Mouse (Mus musculus) ES-Bruce4 (cell line): ENCODE data around the gene Mfsd11. TPM values are rescaled to one million over a fixed set of nuclear protein-coding genes. Genes with fewer than 3 reads are reported as not detected.

Experiments
- H3K27ac ChIP-seq: 2 replicates; pipeline ENCODE4 v1.5.1; 2012; ENCODE audit warnings: low read length, inconsistent platforms; ENCODE audit not compliant: insufficient read depth
- H3K27me3 ChIP-seq: 2 replicates; pipeline ENCODE4 v1.6.1; 2012; ENCODE audit warnings: mild to moderate bottlenecking, low read length, inconsistent platforms; ENCODE audit not compliant: control insufficient read depth, poor library complexity, insufficient read depth, severe bottlenecking
- H3K36me3 ChIP-seq: 2 replicates; pipeline ENCODE4 v1.6.1; 2012; ENCODE audit warnings: inconsistent platforms, mild to moderate bottlenecking, low read length, moderate library complexity; ENCODE audit not compliant: control insufficient read depth, poor library complexity, insufficient read depth, severe bottlenecking
- H3K4me1 ChIP-seq: one replicate; pipeline ENCODE4 v1.8.1; 2011; ENCODE audit warnings: low read length; ENCODE audit not compliant: control insufficient read depth, insufficient read depth
- H3K4me3 ChIP-seq: 2 replicates; pipeline ENCODE4 v1.5.1; 2011; ENCODE audit warnings: low read depth, mild to moderate bottlenecking, low read length
- H3K9ac ChIP-seq: 2 replicates; pipeline ENCODE4 v1.6.1; 2012; ENCODE audit warnings: low read depth, mild to moderate bottlenecking, inconsistent platforms; ENCODE audit not compliant: poor library complexity, severe bottlenecking
- H3K9me3 ChIP-seq: replicated peaks from 2 replicates; pipeline ENCODE4 v1.6.1; 2012; ENCODE audit warnings: mild to moderate bottlenecking, low read length, inconsistent platforms; ENCODE audit not compliant: control insufficient read depth, poor library complexity, insufficient read depth, severe bottlenecking
- CTCF ChIP-seq: IDR thresholded peaks from one replicate; pipeline ENCODE4 v1.8.1; 2011; ENCODE audit warnings: low read depth, low read length
- EP300 ChIP-seq: IDR thresholded peaks from 2 replicates; pipeline ENCODE4 v1.6.1; 2011; ENCODE audit warnings: low read depth, low read length; ENCODE audit not compliant: insufficient read depth
- POLR2A ChIP-seq: IDR thresholded peaks from one replicate; pipeline ENCODE4 v1.8.1; 2011; ENCODE audit warnings: low read length; ENCODE audit not compliant: insufficient read depth
- polyA plus RNA-seq: library from polyadenylated mRNA; stranded (reverse); fragments of >200 nt; gene quantifications from 2 replicates; pipeline ENCODE4 v1.2.4, GENCODE M21; 2011; ENCODE audit warnings: low read depth; ENCODE audit not compliant: missing spikeins, insufficient read depth, insufficient read length

Mfsd11 gene
- polyA plus RNA-seq, 1 experiment, result 15.1 TPM

DNA sequence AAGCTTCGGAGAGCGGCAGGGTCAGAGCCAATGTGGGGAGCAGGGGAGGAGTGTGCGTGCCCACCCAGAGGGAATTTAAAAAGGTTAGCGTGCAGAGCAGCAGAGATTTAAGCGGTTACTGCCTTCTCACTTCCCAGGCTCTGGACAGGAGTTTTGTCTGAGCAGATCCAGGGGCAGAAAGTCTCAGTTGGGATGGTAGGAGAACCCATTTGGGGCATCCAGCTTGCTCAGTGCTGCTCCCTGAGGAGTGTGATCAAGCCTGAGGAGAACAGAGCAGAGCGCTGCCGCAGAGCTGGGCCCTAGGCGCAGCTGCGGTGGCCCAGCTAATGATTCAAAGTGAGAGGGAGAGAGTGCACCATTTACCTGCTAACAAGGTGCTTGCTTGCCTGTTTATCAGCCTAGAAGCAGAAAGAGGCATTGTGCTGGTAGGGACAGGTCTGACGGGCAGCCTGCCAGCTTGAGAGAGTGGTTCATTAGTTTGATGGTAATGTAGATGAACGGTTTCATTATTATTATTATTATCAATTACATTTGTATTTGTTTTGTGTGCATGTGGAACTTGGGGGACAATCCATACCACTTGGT, 43.3 kb upstream of the Mfsd11 start:
- TF ChIP-seq CTCF (no peak), POLR2A (no peak), EP300 (no peak)
- Histone ChIP-seq H3K9me3 (no peaks in the 10 kb centered on the region), H3K9ac (no peak overlapping the region), H3K36me3 (no peaks in the 10 kb centered on the region), H3K27ac (no peak overlapping the region), H3K4me3 (no peak overlapping the region), H3K4me1 (peaks cover 5% of the 10 kb centered on the region), H3K27me3 (no peaks in the 10 kb centered on the region)

- Histone ChIP-seq H3K9ac (no peak overlapping the region), H3K36me3 (no peaks in the 10 kb centered on the region), H3K27ac (no peak overlapping the region), H3K9me3 (no peaks in the 10 kb centered on the region), H3K4me3 (no peak overlapping the region), H3K27me3 (no peaks in the 10 kb centered on the region), H3K4me1 (peaks cover 5% of the 10 kb centered on the region)
- TF ChIP-seq POLR2A (no peak), CTCF (no peak), EP300 (no peak)
Measured at GRCm38 (mm10) chr11:116809520-116809919, 42.7 kb upstream of the Mfsd11 start.

DNA sequence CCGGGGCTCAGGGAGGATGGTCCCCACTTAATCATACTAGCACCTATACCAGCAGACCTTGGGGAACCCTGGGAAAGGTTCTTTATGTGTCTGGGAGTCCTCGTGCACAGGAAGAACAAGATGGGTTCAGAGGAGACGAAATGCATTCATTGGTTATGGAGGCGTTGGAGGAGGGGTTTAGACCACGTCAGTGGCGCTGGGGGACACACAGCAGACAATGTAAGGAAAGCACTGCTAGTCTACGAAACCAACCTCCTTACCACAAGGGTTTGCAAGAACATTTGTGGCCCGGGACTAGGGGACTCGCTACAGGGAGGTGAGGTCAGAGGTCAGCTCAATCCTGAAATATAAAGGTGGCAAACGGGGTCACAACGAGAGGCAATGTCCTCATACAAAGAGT, 41.7 kb upstream of the Mfsd11 start:
- Histone ChIP-seq H3K27ac (no peak overlapping the region), H3K36me3 (no peaks in the 10 kb centered on the region), H3K4me1 (peaks cover 7% of the 10 kb centered on the region), H3K4me3 (no peak overlapping the region), H3K27me3 (no peaks in the 10 kb centered on the region), H3K9me3 (no peaks in the 10 kb centered on the region), H3K9ac (no peak overlapping the region)
- TF ChIP-seq POLR2A, result no peak
- TF ChIP-seq EP300, result no peak
- no peak for TF ChIP-seq CTCF

DNA sequence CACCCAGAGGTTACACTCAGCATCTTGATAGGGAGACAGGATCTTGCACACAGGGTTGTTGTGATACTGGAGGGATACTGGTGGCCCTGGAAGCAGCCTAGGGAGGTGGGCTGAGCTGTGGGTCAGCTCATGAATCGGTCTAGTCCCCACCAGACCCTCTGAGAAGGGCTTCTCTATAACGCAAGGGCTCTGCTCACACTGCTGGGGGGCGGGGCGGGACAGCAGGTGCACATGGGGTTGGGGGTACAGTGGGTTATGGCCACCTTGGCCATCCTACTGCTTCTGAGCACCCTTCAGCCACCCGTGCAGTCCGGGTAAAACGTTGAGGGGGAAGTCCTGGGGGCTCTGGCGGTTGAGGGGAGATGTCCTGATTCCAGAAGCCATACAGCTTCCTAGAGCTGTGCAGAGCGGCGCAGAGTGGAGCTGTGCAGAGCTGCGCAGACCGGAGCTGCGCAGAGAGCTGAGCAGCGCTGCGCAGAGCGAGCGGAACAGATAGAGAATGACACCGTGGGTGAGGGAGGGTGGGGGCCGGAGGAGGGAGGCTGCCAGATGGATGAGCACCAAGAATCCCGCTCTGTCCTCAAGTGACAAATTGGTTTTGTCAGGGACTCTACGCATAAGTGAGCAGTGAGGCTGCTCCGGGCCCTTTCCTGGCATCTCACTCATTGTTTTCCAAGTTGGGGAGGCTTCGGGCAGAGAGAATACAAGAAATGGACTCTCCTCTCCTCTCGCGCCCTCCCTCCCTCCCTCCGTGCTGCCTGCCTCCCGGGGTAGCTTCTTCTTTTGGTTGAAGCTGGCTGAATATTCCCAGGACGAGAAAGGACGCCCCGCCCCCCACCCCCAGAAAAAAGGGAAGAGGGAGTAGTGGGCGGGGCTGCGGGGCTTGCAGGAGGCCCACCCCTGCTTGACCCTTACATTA, 41.0 kb upstream of the Mfsd11 start:
- Histone ChIP-seq H3K27ac (no peak overlapping the region), H3K27me3 (no peaks in the 10 kb centered on the region), H3K36me3 (no peaks in the 10 kb centered on the region), H3K4me3 (peak overlapping the region; percentile 54), H3K9me3 (no peaks in the 10 kb centered on the region), H3K4me1 (peaks cover 10% of the 10 kb centered on the region), H3K9ac (no peak overlapping the region; the same call in 1 of the 2 replicates)
- no peak for TF ChIP-seq CTCF
- no peak for TF ChIP-seq EP300
- no peak for TF ChIP-seq POLR2A

- H3K9ac ChIP-seq, result peak overlapping the region; percentile 8; the same call in 1 of the 2 replicates
- no peaks in the 10 kb centered on the region for H3K9me3 ChIP-seq
- no peak overlapping the region for H3K27ac ChIP-seq
- no peaks in the 10 kb centered on the region for H3K27me3 ChIP-seq
- peak overlapping the region; percentile 19; the same call in 1 of the 2 replicates for H3K4me3 ChIP-seq
- TF ChIP-seq EP300 (no peak), POLR2A (no peak), CTCF (no peak)
- no peaks in the 10 kb centered on the region for H3K36me3 ChIP-seq
- peaks cover 10% of the 10 kb centered on the region for H3K4me1 ChIP-seq
Measured at GRCm38 (mm10) chr11:116812793-116813529, 39.3 kb upstream of the Mfsd11 start.
